Mouse (Mus musculus): ENCODE measurements around the gene Fmnl2.

- no peak for TF ChIP-seq POLR2A (IDR thresholded peaks at IDR 0.05; ENCODE audit: insufficient read length, low read depth)
- no peak for TF ChIP-seq MYOD1 (IDR thresholded peaks at IDR 0.05; ENCODE audit: control insufficient read depth in 1 of 3, insufficient read length in 2 of 3, low read depth in 2 of 3)
- no peak for TF ChIP-seq E2F4 (IDR thresholded peaks at IDR 0.05; ENCODE audit: insufficient read depth)
Observed at GRCm38 (mm10) chr2:53053714-53054113, 196.1 kb downstream of the Fmnl2 start.

Measured in myocyte (in vitro differentiated cells).